Comparison of ENCODE assay signal across 26 mouse cellular contexts in the genomic region with DNA sequence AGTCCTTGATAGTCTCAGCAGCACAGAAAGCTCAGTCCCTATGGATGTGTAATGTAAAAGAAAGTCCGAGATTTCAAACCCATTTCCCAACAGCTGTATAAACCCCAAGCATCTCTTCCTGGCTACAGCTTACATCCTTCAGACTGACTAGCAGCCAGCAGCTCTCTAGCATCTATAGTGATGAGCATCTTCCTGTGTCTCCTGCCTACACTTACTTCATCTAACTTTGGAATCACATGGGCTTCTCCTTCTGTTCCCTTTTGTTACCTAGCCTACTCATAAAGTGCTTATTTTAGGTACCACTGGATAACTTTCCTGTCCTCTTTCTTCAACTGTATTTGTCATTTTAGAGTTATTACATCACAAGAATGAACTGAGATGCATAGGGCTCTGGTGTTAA.
A peak's percentile ranks its signal among the peaks of the same experiment; 100 is the strongest.
DNase-seq lines count a peak whose midpoint lies in the region; ATAC-seq and TF ChIP-seq lines count a peak whose summit lies in the region.
"Had no signal": no experiment of that assay in that cellular context is flagged by ENCODE, and none has a peak within 500 bp of the region (broad histone marks: within the 10 kb centered on the region; RNA-seq: fewer than 3 reads in every experiment).

No protein-coding gene starts in this region.

- H3K4me3 ChIP-seq in left cerebral cortex, adult 2 months = no peak overlapping the region
- no peak overlapping the region for H3K4me3 ChIP-seq in cortical plate, adult 2 months (ENCODE audit: insufficient read depth, low read length)
- H3K4me3 ChIP-seq: embryonic facial prominence, embryonic 12.5 days; erythroblast, embryonic 14.5 days; forebrain, embryonic 12.5 days; forebrain, embryonic 15.5 days; heart, adult 2 months; heart, embryonic 10.5 days; heart, embryonic 13.5 days; hindbrain, embryonic 12.5 days; hindbrain, embryonic 15.5 days had no signal

- ATAC-seq in frontal cortex, adult (ENCODE audit: low TSS enrichment) = peak; percentile 98
- ATAC-seq: forebrain, embryonic 15.5 days; intestine, postnatal 0 days; Patski had no signal

- H3K27ac ChIP-seq in left cerebral cortex, adult 2 months = peak overlapping the region; percentile 42; the same call in 1 of the 2 replicates
- peak overlapping the region; percentile 94 for H3K27ac ChIP-seq in cortical plate, adult 2 months (ENCODE audit: insufficient read depth, low read length)
- H3K27ac ChIP-seq: embryonic facial prominence, embryonic 12.5 days; forebrain, embryonic 12.5 days; forebrain, embryonic 15.5 days; heart, adult 2 months; heart, embryonic 10.5 days; heart, embryonic 13.5 days; hindbrain, embryonic 12.5 days; hindbrain, embryonic 15.5 days had no signal

- intact Hi-C loops in left cerebral cortex, adult 2 months (cut with DNase I) = loop anchor here (5.0 kb wide), 1 partner anchor 278 kb away; no protein-coding TSS in a partner anchor
- intact Hi-C loops in left cerebral cortex, postnatal 4 days (cut with DNase I) = loop anchor here (10.0 kb wide), 1 partner anchor 259 kb away; no protein-coding TSS in a partner anchor
- intact Hi-C loops in heart, postnatal 14 days (cut with DNase I) = no loop called here

- TF ChIP-seq CTCF in left cerebral cortex, adult 2 months (IDR thresholded peaks at IDR 0.05) = no peak
- no peak for TF ChIP-seq CTCF in cortical plate, adult 2 months (IDR thresholded peaks at IDR 0.05; ENCODE audit: extremely low read depth, insufficient read depth, low read length)

- no peak for DNase-seq in frontal cortex, postnatal 10 days (ENCODE audit: low spot score in 2 of 2)
- no peak for DNase-seq in left cerebral cortex, adult 2 months (ENCODE audit: extremely low spot score in 1 of 2, low spot score in 2 of 2)
- no peak for DNase-seq in left cerebral cortex, postnatal 4 days
- DNase-seq in heart, postnatal 14 days = no peak
- DNase-seq: adrenal gland, postnatal 10 days; adrenal gland, postnatal 36 days; B cell, adult 2 months; cerebellum, adult 11-12 months; cerebellum, adult 8-10 months; cerebellum, postnatal 10 days; cerebellum, postnatal 36 days; gastrocnemius, postnatal 10 days; gastrocnemius, postnatal 36 days; heart, adult 2 months had no signal

- TF ChIP-seq POLR2A in cortical plate, adult 2 months (IDR thresholded peaks at IDR 0.05; ENCODE audit: extremely low read depth, insufficient read depth, low read length) = 0 out of 2 replicates have a peak, but pooled peaks have one; percentile 13

- peaks cover 5% of the 10 kb centered on the region; the same call in 1 of the 2 replicates for H3K4me1 ChIP-seq in cortical plate, adult 2 months (ENCODE audit: control insufficient read depth, insufficient read depth, low read length)
- H3K4me1 ChIP-seq: embryonic facial prominence, embryonic 12.5 days; forebrain, embryonic 12.5 days; forebrain, embryonic 15.5 days; heart, embryonic 10.5 days; heart, embryonic 13.5 days; hindbrain, embryonic 12.5 days; hindbrain, embryonic 15.5 days had no signal
